Mouse (Mus musculus): Measurements from ENCODE around the gene Rbm3. TPM values are rescaled to one million over a fixed set of nuclear protein-coding genes. Genes with fewer than 3 reads are reported as not detected.

Gene Rbm3
- 390 and 425 TPM in 2 replicates for polyA plus RNA-seq (2015; fragmentation: Nextera tagmentation; extraction: Ambion mirVana)

- Histone ChIP-seq H3K9ac (peak within 1 kb of the TSS; percentile 71), H3K4me3 (replicated peaks) (peak within 1 kb of the TSS; percentile 64), H3K27me3 (no peaks in the 10 kb centered on the region), H3K36me3 (peaks cover 12% of the 10 kb centered on the region; the same call in 1 of the 2 replicates), H3K9me3 (replicated peaks) (no peaks in the 10 kb centered on the region), H3K4me1 (peaks cover 8% of the 10 kb centered on the region), H3K27ac (replicated peaks) (peak within 1 kb of the TSS; percentile 98), H3K4me2 (replicated peaks) (peak within 1 kb of the TSS; percentile 56)
- peak; percentile 93 for ATAC-seq (ENCODE audit: insufficient number of reproducible peaks, low FRiP score, low TSS enrichment, low read depth)
- 21% methylated on average over 62 of the region's 65 CpGs for WGBS
Measured at GRCm38 (mm10) chrX:8145153-8145991, at the start of gene Rbm3. Rbm3 (minus strand) TSS chrX:8145880.

DNA sequence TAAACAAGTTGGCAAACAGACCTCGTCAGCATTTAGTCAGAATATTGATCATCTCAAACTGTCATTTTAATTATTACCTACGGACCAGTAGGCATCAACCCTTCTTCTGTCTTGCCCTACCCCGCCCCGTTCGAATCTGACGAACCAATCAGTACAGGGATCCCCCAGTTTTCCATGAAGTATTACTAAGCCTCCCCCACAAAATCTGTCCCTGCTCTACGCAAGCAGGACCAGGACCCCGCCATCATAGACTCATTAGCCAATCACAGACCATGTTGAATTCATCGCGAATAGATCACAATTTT is 47.7 kb upstream of the Rbm3 start, which contains the start of gene Ebp:
TSS of gene Ebp (minus strand) at position 94 of the 305 bp plus-strand sequence.
- ATAC-seq (ENCODE audit: insufficient number of reproducible peaks, low FRiP score, low TSS enrichment, low read depth): no peak
- WGBS: 24% methylated on average over 10 of the region's 10 CpGs

DNA sequence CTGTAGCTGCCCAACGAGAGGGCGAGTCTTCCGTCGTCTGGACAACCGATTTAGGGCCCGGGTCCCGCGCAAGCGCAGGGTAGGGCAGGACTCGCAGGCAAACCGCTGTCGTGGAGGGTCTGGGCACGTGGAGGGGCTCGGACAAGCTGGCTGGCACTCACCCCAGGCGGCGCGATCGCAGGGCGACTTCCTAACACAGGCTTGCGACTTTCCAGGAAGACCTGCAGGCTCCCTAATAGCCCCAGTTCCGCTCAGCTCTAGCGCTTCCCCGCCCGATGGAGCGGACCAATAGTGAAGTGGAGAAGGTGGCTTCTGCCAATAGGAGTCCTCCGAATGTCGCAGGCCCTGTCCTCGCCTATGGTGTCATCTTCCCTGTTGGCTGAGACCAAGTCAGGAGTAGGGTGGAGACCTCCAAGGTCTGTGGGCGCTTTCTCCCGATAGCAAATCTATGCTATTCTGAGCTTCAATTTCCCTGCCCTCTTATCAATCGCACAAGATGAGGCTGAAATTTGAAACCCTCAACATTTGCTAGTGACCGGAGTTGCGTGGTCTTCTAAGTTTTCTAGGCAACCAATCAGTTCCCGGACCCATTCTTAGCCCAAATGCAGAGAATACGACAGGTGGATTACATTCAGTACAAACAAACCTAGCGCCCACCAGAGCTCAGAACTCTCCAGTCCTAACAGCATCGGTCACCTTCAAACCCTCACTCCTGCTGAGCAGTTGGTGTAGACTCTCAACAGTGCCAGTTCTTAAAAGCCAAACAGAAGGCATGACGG is 47.1 kb upstream of the Rbm3 start:
- no peaks in the 10 kb centered on the region for H3K9me3 ChIP-seq (replicated peaks)
- H3K36me3 ChIP-seq: no peaks in the 10 kb centered on the region
- peak overlapping the region; percentile 49 for H3K4me2 ChIP-seq (replicated peaks)
- peak; percentile 98 for ATAC-seq (ENCODE audit: insufficient number of reproducible peaks, low FRiP score, low TSS enrichment, low read depth)
- H3K27ac ChIP-seq (replicated peaks): no peak overlapping the region
- H3K9ac ChIP-seq: peak overlapping the region; percentile 47
- no peaks in the 10 kb centered on the region for H3K27me3 ChIP-seq
- no peaks in the 10 kb centered on the region for H3K4me1 ChIP-seq
- WGBS: 14% methylated on average over 38 of the region's 38 CpGs
- peak overlapping the region; percentile 58 for H3K4me3 ChIP-seq (replicated peaks)

More for the DNA sequence above, 47.7 kb upstream of the Rbm3 start, which contains the start of gene Ebp:
- Histone ChIP-seq H3K27ac (replicated peaks) (no peak within 1 kb of the TSS), H3K4me3 (replicated peaks) (peak within 1 kb of the TSS; percentile 58), H3K9ac (peak within 1 kb of the TSS; percentile 47), H3K36me3 (no peaks in the 10 kb centered on the region), H3K9me3 (replicated peaks) (no peaks in the 10 kb centered on the region), H3K4me1 (no peaks in the 10 kb centered on the region), H3K4me2 (replicated peaks) (peak within 1 kb of the TSS; percentile 49), H3K27me3 (no peaks in the 10 kb centered on the region)

GRCm38 (mm10) chrX:8192126-8192639 is 46.5 kb upstream of the Rbm3 start:
- Histone ChIP-seq H3K27ac (replicated peaks) (no peak overlapping the region), H3K4me1 (no peaks in the 10 kb centered on the region), H3K4me2 (replicated peaks) (peak overlapping the region; percentile 49), H3K9me3 (replicated peaks) (no peaks in the 10 kb centered on the region), H3K36me3 (no peaks in the 10 kb centered on the region), H3K9ac (peak overlapping the region; percentile 47), H3K4me3 (replicated peaks) (peak overlapping the region; percentile 58), H3K27me3 (no peaks in the 10 kb centered on the region)
- ATAC-seq (ENCODE audit: insufficient number of reproducible peaks, low FRiP score, low TSS enrichment, low read depth): no peak
- 19% methylated on average over 13 of the region's 13 CpGs for WGBS

DNA sequence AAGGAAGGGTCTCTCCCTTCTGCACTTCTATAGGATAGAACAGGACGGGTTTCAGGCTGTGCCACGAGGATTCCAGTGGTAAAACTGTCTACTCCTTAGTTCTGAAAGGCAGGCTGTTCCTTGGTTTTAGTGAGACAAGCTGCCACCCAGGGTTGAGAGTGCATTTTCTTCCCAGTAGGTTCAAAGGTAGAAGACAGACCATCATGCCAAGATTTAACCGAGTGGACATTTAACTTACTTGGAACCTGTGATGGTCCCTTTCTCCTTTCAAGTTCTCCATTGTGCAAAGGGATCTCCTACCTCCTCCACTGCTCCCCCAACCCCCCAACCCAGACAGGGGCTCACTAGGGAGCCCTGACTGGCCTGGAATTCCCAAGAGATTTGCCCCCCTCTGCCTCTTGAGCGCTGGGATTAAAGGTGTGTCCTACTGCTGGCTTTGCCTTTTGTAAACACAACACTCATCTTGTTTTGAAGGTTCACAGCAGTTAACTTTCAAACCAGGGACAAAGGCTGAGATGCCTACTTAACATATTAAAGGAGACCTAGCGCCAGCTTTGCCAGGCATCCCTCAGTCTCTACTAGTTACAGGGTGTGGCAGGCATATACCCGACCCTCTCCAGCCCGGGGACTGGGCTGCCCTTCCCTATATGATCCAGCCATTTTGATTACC is 37.3 kb upstream of the Rbm3 start:
- Histone ChIP-seq H3K9ac (no peak overlapping the region), H3K4me3 (replicated peaks) (no peak overlapping the region), H3K27me3 (no peaks in the 10 kb centered on the region), H3K4me2 (replicated peaks) (no peak overlapping the region), H3K36me3 (peaks cover 8% of the 10 kb centered on the region; the same call in 1 of the 2 replicates), H3K4me1 (no peaks in the 10 kb centered on the region), H3K9me3 (replicated peaks) (no peaks in the 10 kb centered on the region), H3K27ac (replicated peaks) (no peak overlapping the region)
- 22% methylated on average over 7 of the region's 7 CpGs for WGBS
- ATAC-seq (ENCODE audit: insufficient number of reproducible peaks, low FRiP score, low TSS enrichment, low read depth): no peak

DNA sequence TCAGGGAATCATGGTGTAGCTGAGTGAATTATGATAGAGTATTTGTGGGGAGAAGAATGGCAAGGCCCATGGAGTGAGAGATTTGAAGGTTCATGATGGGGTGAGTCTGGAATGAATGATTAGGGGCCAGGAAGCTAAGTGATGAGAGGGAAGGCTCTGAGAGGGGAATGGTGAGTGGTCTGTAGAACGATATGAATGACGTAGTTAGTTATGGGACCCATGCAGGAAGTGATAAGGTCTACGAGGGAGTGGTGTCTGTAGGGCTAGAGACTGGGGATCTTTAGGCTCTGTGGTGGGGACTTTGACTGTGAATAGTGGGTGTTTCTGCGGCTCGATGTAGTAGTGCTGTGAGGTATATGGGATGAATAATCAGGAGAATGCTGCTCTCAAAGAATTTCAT is 34.0 kb upstream of the Rbm3 start:
- Histone ChIP-seq H3K27ac (replicated peaks) (no peak overlapping the region), H3K4me2 (replicated peaks) (no peak overlapping the region), H3K4me3 (replicated peaks) (no peak overlapping the region), H3K36me3 (no peaks in the 10 kb centered on the region), H3K27me3 (no peaks in the 10 kb centered on the region), H3K9me3 (replicated peaks) (no peaks in the 10 kb centered on the region), H3K4me1 (no peaks in the 10 kb centered on the region), H3K9ac (no peak overlapping the region)
- WGBS: 83% methylated on average over 5 of the region's 5 CpGs
- no peak for ATAC-seq (ENCODE audit: insufficient number of reproducible peaks, low FRiP score, low TSS enrichment, low read depth)

GRCm38 (mm10) chrX:8178871-8179270 is 33.2 kb upstream of the Rbm3 start:
- Histone ChIP-seq H3K9me3 (replicated peaks) (no peaks in the 10 kb centered on the region), H3K4me3 (replicated peaks) (no peak overlapping the region), H3K4me2 (replicated peaks) (no peak overlapping the region), H3K9ac (no peak overlapping the region), H3K27me3 (no peaks in the 10 kb centered on the region), H3K36me3 (no peaks in the 10 kb centered on the region), H3K27ac (replicated peaks) (no peak overlapping the region), H3K4me1 (no peaks in the 10 kb centered on the region)
- WGBS: 95% methylated on average over 2 of the region's 2 CpGs
- no peak for ATAC-seq (ENCODE audit: insufficient number of reproducible peaks, low FRiP score, low TSS enrichment, low read depth)

DNA sequence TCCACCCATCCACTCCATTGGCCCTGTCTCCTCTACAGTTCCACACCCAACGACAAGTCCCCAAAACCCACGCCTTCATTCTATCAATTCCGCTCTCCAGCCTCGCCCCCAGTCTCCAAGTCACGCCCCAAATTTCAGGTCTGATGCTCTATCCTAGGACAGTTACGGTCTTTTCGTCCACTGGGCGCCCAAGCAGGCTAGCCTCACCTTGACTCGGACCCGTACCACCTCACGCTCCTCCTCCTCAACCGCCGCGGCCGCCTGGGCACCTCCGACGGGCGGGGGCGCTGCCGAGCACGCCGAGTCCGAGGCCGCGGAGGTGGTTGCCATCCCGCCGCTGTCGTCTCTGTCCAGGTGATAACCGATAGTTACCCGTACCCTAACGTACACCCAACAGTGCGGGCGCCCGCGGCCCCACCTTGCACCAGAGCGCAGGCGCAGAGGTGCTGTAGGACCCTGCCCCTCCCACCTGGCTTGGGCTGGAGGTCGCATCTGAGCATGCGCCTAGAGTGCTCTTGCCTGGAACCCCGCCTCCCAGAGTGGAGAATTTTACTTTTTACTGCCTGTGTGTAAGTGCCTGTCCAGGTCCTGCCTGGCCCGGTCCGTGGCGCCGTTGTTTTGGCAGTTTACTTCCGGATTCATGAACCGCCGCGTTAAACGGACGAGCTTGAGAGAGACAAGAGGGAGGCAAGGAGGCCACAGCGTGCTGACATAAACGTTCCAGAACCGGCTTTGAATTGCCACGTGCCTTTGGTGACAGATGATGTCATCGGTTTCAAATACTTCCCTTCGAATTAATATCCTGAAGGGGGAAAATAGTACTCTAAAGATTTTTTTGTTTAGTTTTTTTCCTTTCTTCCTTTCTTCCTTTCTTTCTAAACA is 30.1 kb upstream of the Rbm3 start, which contains the start of gene Tbc1d25:
TSS of gene Tbc1d25 (minus strand) at position 678 of the 882 bp plus-strand sequence.
- Histone ChIP-seq H3K4me3 (replicated peaks) (peak within 1 kb of the TSS; percentile 64), H3K9ac (peak within 1 kb of the TSS; percentile 35), H3K27ac (replicated peaks) (peak within 1 kb of the TSS; percentile 60; the same call in 1 of the 2 replicates), H3K4me1 (no peaks in the 10 kb centered on the region), H3K36me3 (no peaks in the 10 kb centered on the region), H3K4me2 (replicated peaks) (peak within 1 kb of the TSS; percentile 49), H3K27me3 (no peaks in the 10 kb centered on the region), H3K9me3 (replicated peaks) (no peaks in the 10 kb centered on the region)
- WGBS: 19% methylated on average over 56 of the region's 56 CpGs
- ATAC-seq (ENCODE audit: insufficient number of reproducible peaks, low FRiP score, low TSS enrichment, low read depth): peak; percentile 92

- Histone ChIP-seq H3K27ac (replicated peaks) (no peak overlapping the region), H3K27me3 (no peaks in the 10 kb centered on the region), H3K9ac (peak overlapping the region; percentile 35; the same call in 1 of the 2 replicates), H3K36me3 (no peaks in the 10 kb centered on the region), H3K4me3 (replicated peaks) (peak overlapping the region; percentile 64), H3K4me1 (no peaks in the 10 kb centered on the region), H3K4me2 (replicated peaks) (peak overlapping the region; percentile 49), H3K9me3 (replicated peaks) (no peaks in the 10 kb centered on the region)
- WGBS: 11% methylated on average over 4 of the region's 4 CpGs
- ATAC-seq (ENCODE audit: insufficient number of reproducible peaks, low FRiP score, low TSS enrichment, low read depth): no peak
Measured at GRCm38 (mm10) chrX:8175169-8175503, 29.5 kb upstream of the Rbm3 start.
